ENCODE assay signal across 13 mouse cellular contexts in genomic region chr12:108706129-108706528, GRCm38 (mm10). TPM values are rescaled to one million over a fixed set of nuclear protein-coding genes. Genes with fewer than 3 reads are reported as not detected.
DNase-seq lines count a peak whose midpoint lies in the region; ATAC-seq and TF ChIP-seq lines count a peak whose summit lies in the region.
"Had no signal": no experiment of that assay in that cellular context is flagged by ENCODE, and none has a peak within 500 bp of the region (broad histone marks: within the 10 kb centered on the region; RNA-seq: fewer than 3 reads in every experiment).

No protein-coding gene starts in this region.

- H3K36me3 ChIP-seq in forebrain, postnatal 0 days (ENCODE audit: insufficient read depth) = no peaks in the 10 kb centered on the region
- no peaks in the 10 kb centered on the region for H3K36me3 ChIP-seq in forebrain, embryonic 12.5 days (replicated peaks)
- H3K36me3 ChIP-seq in liver, postnatal 0 days (replicated peaks; ENCODE audit: insufficient read depth, low read length) = no peaks in the 10 kb centered on the region
- no peaks in the 10 kb centered on the region for H3K36me3 ChIP-seq in ES-Bruce4 (ENCODE audit: control insufficient read depth, insufficient read depth, low read length, poor library complexity, severe bottlenecking)
- H3K36me3 ChIP-seq: limb, embryonic 12.5 days had no signal

- no peak overlapping the region for H3K4me3 ChIP-seq in forebrain, postnatal 0 days (ENCODE audit: low read depth, low read length)
- H3K4me3 ChIP-seq in forebrain, embryonic 12.5 days (replicated peaks) = no peak overlapping the region
- H3K4me3 ChIP-seq in liver, postnatal 0 days (ENCODE audit: low read depth, low read length) = no peak overlapping the region
- H3K4me3 ChIP-seq in ES-Bruce4 (ENCODE audit: low read depth, low read length) = no peak overlapping the region
- H3K4me3 ChIP-seq: limb, embryonic 12.5 days had no signal

- H3K4me2 ChIP-seq in forebrain, postnatal 0 days (ENCODE audit: low read depth) = no peak overlapping the region
- no peak overlapping the region for H3K4me2 ChIP-seq in forebrain, embryonic 12.5 days
- H3K4me2 ChIP-seq in liver, postnatal 0 days (ENCODE audit: low read depth, low read length) = no peak overlapping the region
- H3K4me2 ChIP-seq: heart, embryonic 11.5 days; limb, embryonic 12.5 days had no signal

- TF ChIP-seq POLR2A in ES-Bruce4 (IDR thresholded peaks at IDR 0.05; ENCODE audit: insufficient read depth, low read length) = no peak

- no peaks in the 10 kb centered on the region for H3K4me1 ChIP-seq in forebrain, postnatal 0 days (ENCODE audit: insufficient read depth)
- H3K4me1 ChIP-seq in forebrain, embryonic 12.5 days = peaks cover 7% of the 10 kb centered on the region
- H3K4me1 ChIP-seq in liver, postnatal 0 days (ENCODE audit: insufficient read depth) = peaks cover 3% of the 10 kb centered on the region; the same call in 1 of the 2 replicates
- H3K4me1 ChIP-seq in ES-Bruce4 (ENCODE audit: control insufficient read depth, insufficient read depth, low read length) = no peaks in the 10 kb centered on the region

- H3K27me3 ChIP-seq in forebrain, postnatal 0 days (ENCODE audit: insufficient read depth, low read length) = peaks cover 16% of the 10 kb centered on the region; the same call in 1 of the 2 replicates
- H3K27me3 ChIP-seq in forebrain, embryonic 12.5 days = peaks cover 34% of the 10 kb centered on the region
- peaks cover 20% of the 10 kb centered on the region for H3K27me3 ChIP-seq in liver, postnatal 0 days (ENCODE audit: insufficient read depth, low read length)
- peaks cover 4% of the 10 kb centered on the region; the same call in 1 of the 2 replicates for H3K27me3 ChIP-seq in ES-Bruce4 (ENCODE audit: control insufficient read depth, insufficient read depth, low read length, poor library complexity, severe bottlenecking)

- TF ChIP-seq CTCF in forebrain, postnatal 0 days (IDR thresholded peaks at IDR 0.05; ENCODE audit: low read depth) = peak; percentile 53
- TF ChIP-seq CTCF in liver, postnatal 0 days (IDR thresholded peaks at IDR 0.05; ENCODE audit: low read depth) = peak; percentile 55
- TF ChIP-seq CTCF in ES-Bruce4 (IDR thresholded peaks at IDR 0.05; ENCODE audit: low read depth, low read length) = peak; percentile 8

- no peak overlapping the region for H3K27ac ChIP-seq in forebrain, postnatal 0 days (ENCODE audit: low read depth, low read length)
- no peak overlapping the region for H3K27ac ChIP-seq in forebrain, embryonic 12.5 days
- no peak overlapping the region for H3K27ac ChIP-seq in liver, postnatal 0 days (ENCODE audit: low read depth)
- no peak overlapping the region for H3K27ac ChIP-seq in ES-Bruce4 (ENCODE audit: insufficient read depth, low read length)
- H3K27ac ChIP-seq: limb, embryonic 12.5 days had no signal

- 41% methylated on average over 7 of the region's 7 CpGs for WGBS in forebrain, postnatal 0 days
- WGBS in forebrain, embryonic 12.5 days = 47% methylated on average over 7 of the region's 7 CpGs
- 44% methylated on average over 7 of the region's 7 CpGs for WGBS in liver, postnatal 0 days (ENCODE audit: insufficient replicate concordance)

- H3K9ac ChIP-seq in forebrain, postnatal 0 days = no peak overlapping the region
- H3K9ac ChIP-seq in forebrain, embryonic 12.5 days = no peak overlapping the region
- no peak overlapping the region for H3K9ac ChIP-seq in liver, postnatal 0 days (replicated peaks)
- H3K9ac ChIP-seq in ES-Bruce4 (ENCODE audit: low read depth, poor library complexity, severe bottlenecking) = no peak overlapping the region
- H3K9ac ChIP-seq: limb, embryonic 12.5 days had no signal

- 0 out of 2 replicates have a peak, but pooled peaks have one; percentile 16 for ATAC-seq in forebrain, postnatal 0 days
- ATAC-seq in forebrain, embryonic 12.5 days (ENCODE audit: low FRiP score) = no peak
- ATAC-seq in liver, postnatal 0 days = no peak
- ATAC-seq in inflammation-experienced regulatory T-cells, adult 6 months = peak; percentile 32

- H3K9me3 ChIP-seq in forebrain, postnatal 0 days (ENCODE audit: low read length) = no peaks in the 10 kb centered on the region
- H3K9me3 ChIP-seq in forebrain, embryonic 12.5 days = no peaks in the 10 kb centered on the region
- H3K9me3 ChIP-seq in liver, postnatal 0 days (ENCODE audit: low read length) = no peaks in the 10 kb centered on the region
- H3K9me3 ChIP-seq in ES-Bruce4 (replicated peaks; ENCODE audit: control insufficient read depth, insufficient read depth, low read length, poor library complexity, severe bottlenecking) = no peaks in the 10 kb centered on the region
- H3K9me3 ChIP-seq: limb, embryonic 12.5 days had no signal

- no peak for TF ChIP-seq EP300 in liver, postnatal 0 days (IDR thresholded peaks at IDR 0.05; ENCODE audit: low read depth)
- TF ChIP-seq EP300 in ES-Bruce4 (IDR thresholded peaks at IDR 0.05; ENCODE audit: insufficient read depth, low read depth, low read length) = no peak

- DNase-seq in forebrain, postnatal 0 days = peak; percentile 54
- DNase-seq in liver, postnatal 0 days = no peak
- no peak for DNase-seq in liver
- DNase-seq in spleen, postnatal 36 days (ENCODE audit: low spot score in 2 of 2) = no peak
- no peak for DNase-seq in frontal cortex, postnatal 25 days (ENCODE audit: low spot score in 2 of 2)
- DNase-seq: kidney, adult 8-10 months; right cerebral cortex, postnatal 14 days; thymus, postnatal 36 days had no signal

RNA-seq across cellular contexts. Expression of gene Degs2, which starts 4.0 kb away (rescaled TPM):
- total RNA-seq in forebrain, postnatal 0 days (2014; rRNA removed) = 0.15 TPM in 1 of 2 replicates, not detected in the other
- 0.50 and 0.88 TPM in 2 replicates for polyA plus RNA-seq in forebrain, postnatal 0 days (2015; fragmentation: Nextera tagmentation; extraction: Ambion mirVana)
- polyA plus RNA-seq in forebrain, embryonic 12.5 days (2016; fragmentation: Nextera tagmentation; extraction: Ambion mirVana) = 2.3 and 2.4 TPM in 2 replicates
- 0.13 TPM in 2 replicates for polyA plus RNA-seq in liver, postnatal 0 days (2015; fragmentation: Nextera tagmentation; extraction: Ambion mirVana)
- polyA plus RNA-seq in ES-Bruce4 (2011; ENCODE audit: insufficient read depth, insufficient read length, low read depth, missing spikeins) = not detected in 2 replicates
- polyA plus RNA-seq in inflammation-experienced regulatory T-cells, adult 6 months (2017; shearing (Covaris generic)) = 1 to 10 TPM; 2.1 to 9.6 (median 8.8) TPM

Comparison
In these comparisons a context has a peak if more than half of its experiments do, and no peak if none do; other contexts are left out.
1. ATAC-seq: peak in forebrain, postnatal 0 days (single experiment) and inflammation-experienced regulatory T-cells, adult 6 months (single experiment); none in forebrain, embryonic 12.5 days (single experiment) and liver, postnatal 0 days (single experiment).
2. Peak in every context shown above with its lines, with median percentiles within 50 percentile points of each other: CTCF ChIP-seq.